8 mouse cellular contexts compared by ENCODE assay signal in genomic region chr1:156473961-156474503, GRCm38 (mm10). TPM values are rescaled to one million over a fixed set of nuclear protein-coding genes. Genes with fewer than 3 reads are reported as not detected.
DNase-seq lines count a peak whose midpoint lies in the region; ATAC-seq and TF ChIP-seq lines count a peak whose summit lies in the region.

Gene Soat1 (minus strand): TSS chr1:156474331.

- DNase-seq in MEL (ENCODE audit: low read depth, low spot score), result peak; percentile 94
- peak; percentile 72 for DNase-seq in cerebellum, adult 8-10 months
- peak; percentile 92 for DNase-seq in hindbrain, embryonic 10.5 days (ENCODE audit: low spot score)
- peak; percentile 89 for DNase-seq in layer of hippocampus, adult 9-11 months
- peak; percentile 94 for DNase-seq in lung, postnatal 0 days (ENCODE audit: low spot score)
- DNase-seq in ovary, postnatal 14 days (ENCODE audit: low spot score), result peak; percentile 78
- peak; percentile 96 for DNase-seq in thymus, postnatal 14 days

- H3K9me3 ChIP-seq in MEL (replicated peaks; ENCODE audit: insufficient read depth, low read length), result no peaks in the 10 kb centered on the region
- peaks cover 7% of the 10 kb centered on the region for H3K9me3 ChIP-seq in hindbrain, embryonic 10.5 days
- H3K9me3 ChIP-seq in lung, postnatal 0 days (ENCODE audit: low read length), result no peaks in the 10 kb centered on the region

- peak within 1 kb of the TSS; percentile 89 for H3K4me2 ChIP-seq in lung, postnatal 0 days (replicated peaks; ENCODE audit: low read depth, low read length)

- no peak within 1 kb of the TSS for H3K27ac ChIP-seq in MEL (ENCODE audit: control insufficient read depth, low read depth, low read length)
- H3K27ac ChIP-seq in hindbrain, embryonic 10.5 days, result peak within 1 kb of the TSS; percentile 91
- H3K27ac ChIP-seq in lung, postnatal 0 days (ENCODE audit: low read length), result peak within 1 kb of the TSS; percentile 79

- TF ChIP-seq POLR2A in MEL (IDR thresholded peaks at IDR 0.05; ENCODE audit: control insufficient read depth in 1 of 2, insufficient read depth in 1 of 2, low read depth in 1 of 2, low read length in 2 of 2, poor library complexity in 1 of 2), result peak in 1 of 2 experiments; percentile 45; a peak in 1 of 4 replicates

- no peak for TF ChIP-seq RAD21 in MEL (IDR thresholded peaks at IDR 0.05; ENCODE audit: low read depth, low read length)

- ATAC-seq in frontal cortex, adult (ENCODE audit: low TSS enrichment), result peak; percentile 99
- ATAC-seq in lung, postnatal 0 days, result peak; percentile 95

- under 1% methylated on average over 44 of the region's 46 CpGs for WGBS in hindbrain, embryonic 10.5 days
- under 1% methylated on average over 39 of the region's 46 CpGs for WGBS in lung, postnatal 0 days

- no peaks in the 10 kb centered on the region; the same call in 1 of the 2 replicates for H3K79me2 ChIP-seq in MEL (ENCODE audit: control insufficient read depth, insufficient read depth, low read length, poor library complexity)

- H3K36me3 ChIP-seq in MEL (ENCODE audit: control insufficient read depth in 1 of 2, insufficient read depth in 2 of 2, low read length in 2 of 2), result no peaks in the 10 kb centered on the region
- H3K36me3 ChIP-seq in hindbrain, embryonic 10.5 days, result peaks cover 11% of the 10 kb centered on the region
- no peaks in the 10 kb centered on the region for H3K36me3 ChIP-seq in lung, postnatal 0 days (ENCODE audit: insufficient read depth, low read length)

- peaks cover 2 to 3% of the 10 kb centered on the region in 2 experiments; a peak in 3 of 4 replicates for H3K4me1 ChIP-seq in MEL (ENCODE audit: control insufficient read depth in 1 of 2, insufficient read depth in 2 of 2, low read length in 2 of 2)
- H3K4me1 ChIP-seq in hindbrain, embryonic 10.5 days (replicated peaks), result peaks cover 21% of the 10 kb centered on the region
- no peaks in the 10 kb centered on the region for H3K4me1 ChIP-seq in lung, postnatal 0 days (ENCODE audit: insufficient read depth, low read depth, low read length)

- no peak for TF ChIP-seq EP300 in MEL (IDR thresholded peaks at IDR 0.05; ENCODE audit: low read depth in 1 of 2, low read length in 2 of 2)
- TF ChIP-seq EP300 in lung, postnatal 0 days (IDR thresholded peaks at IDR 0.05), result no peak

- 0 out of 6 replicates have a peak, but pooled peaks of 1 of the 3 experiments have one; percentile 2 for TF ChIP-seq CTCF in MEL (IDR thresholded peaks at IDR 0.05 in 2 of 3, conservative IDR thresholded peaks at IDR 0.05 in 1 of 3; ENCODE audit: control insufficient read depth in 1 of 3, insufficient read depth in 1 of 3, low read depth in 2 of 3, low read length in 3 of 3, poor library complexity in 1 of 3, severe bottlenecking in 1 of 3)
- TF ChIP-seq CTCF in lung, postnatal 0 days (IDR thresholded peaks at IDR 0.05), result peak; percentile 46

- H3K27me3 ChIP-seq in MEL (ENCODE audit: control insufficient read depth in 1 of 2, insufficient read depth in 2 of 2, low read length in 2 of 2), result peaks cover 0 to 3% of the 10 kb centered on the region in 2 experiments; a peak in 1 of 4 replicates
- H3K27me3 ChIP-seq in hindbrain, embryonic 10.5 days (ENCODE audit: insufficient read depth, poor library complexity, severe bottlenecking), result peaks cover 6% of the 10 kb centered on the region
- no peaks in the 10 kb centered on the region for H3K27me3 ChIP-seq in lung, postnatal 0 days (replicated peaks; ENCODE audit: insufficient read depth, low read length)

- H3K4me3 ChIP-seq in MEL (ENCODE audit: control insufficient read depth in 1 of 2, insufficient read depth in 1 of 2, low read depth in 2 of 2, low read length in 2 of 2), result peak within 1 kb of the TSS; percentile 59 to 73
- H3K4me3 ChIP-seq in hindbrain, embryonic 10.5 days, result peak within 1 kb of the TSS; percentile 74
- H3K4me3 ChIP-seq in lung, postnatal 0 days (ENCODE audit: low read depth, low read length), result peak within 1 kb of the TSS; percentile 75

- H3K9ac ChIP-seq in MEL (ENCODE audit: control insufficient read depth, low read depth, low read length, poor library complexity, severe bottlenecking), result peak within 1 kb of the TSS; percentile 62
- peak within 1 kb of the TSS; percentile 73 for H3K9ac ChIP-seq in lung, postnatal 0 days (replicated peaks; ENCODE audit: low read depth)

TF ChIP-seq in MEL, 35 proteins besides CTCF, POLR2A, EP300 and RAD21:
- no peak for TF ChIP-seq GABPA (IDR thresholded peaks at IDR 0.05; ENCODE audit: low read depth, low read length)
- no peak for TF ChIP-seq UBTF (IDR thresholded peaks at IDR 0.05; ENCODE audit: borderline replicate concordance, insufficient read depth, low read depth, low read length)
- TF ChIP-seq POLR2AphosphoS2 (IDR thresholded peaks at IDR 0.05; ENCODE audit: low read length), result no peak
- TF ChIP-seq HCFC1 (IDR thresholded peaks at IDR 0.05; ENCODE audit: low read depth, low read length), result 0 out of 2 replicates have a peak, but pooled peaks have one; percentile 48
- no peak for TF ChIP-seq TAL1 (IDR thresholded peaks at IDR 0.05; ENCODE audit: low read length)
- TF ChIP-seq MAFK (IDR thresholded peaks at IDR 0.05; ENCODE audit: borderline replicate concordance, low read depth, low read length), result no peak
- no peak for TF ChIP-seq USF2 (IDR thresholded peaks at IDR 0.05; ENCODE audit: borderline replicate concordance in 1 of 2, insufficient read depth in 1 of 2, low read depth in 1 of 2, low read length in 2 of 2)
- TF ChIP-seq SIN3A (IDR thresholded peaks at IDR 0.05; ENCODE audit: low read length), result peak; percentile 49; the same call in 1 of the 2 replicates
- TF ChIP-seq MEF2A (IDR thresholded peaks at IDR 0.05; ENCODE audit: extremely low read depth, insufficient replicate concordance, low read depth, low read length, poor library complexity, severe bottlenecking), result no peak
- TF ChIP-seq RCOR1 (IDR thresholded peaks at IDR 0.05; ENCODE audit: low read depth, low read length), result peak; percentile 71; the same call in 1 of the 2 replicates
- TF ChIP-seq ETS1 (IDR thresholded peaks at IDR 0.05; ENCODE audit: low read depth, low read length), result 0 out of 2 replicates have a peak, but pooled peaks have one; percentile 15
- 0 out of 2 replicates have a peak, but pooled peaks have one; percentile 7 for TF ChIP-seq GATA1 (IDR thresholded peaks at IDR 0.05; ENCODE audit: low read depth, low read length)
- TF ChIP-seq NELFE (IDR thresholded peaks at IDR 0.05; ENCODE audit: low read depth, low read length), result 0 out of 2 replicates have a peak, but pooled peaks have one; percentile 23
- no peak for TF ChIP-seq MXI1 (IDR thresholded peaks at IDR 0.05; ENCODE audit: low read depth, low read length)
- TF ChIP-seq SMC3 (IDR thresholded peaks at IDR 0.05; ENCODE audit: low read depth, low read length), result no peak
- TF ChIP-seq ELF1 (IDR thresholded peaks at IDR 0.05; ENCODE audit: low read depth, low read length), result no peak
- peak; percentile 32; the same call in 1 of the 2 replicates for TF ChIP-seq USF1 (IDR thresholded peaks at IDR 0.05; ENCODE audit: low read depth, low read length)
- TF ChIP-seq MYB (IDR thresholded peaks at IDR 0.05; ENCODE audit: low read depth, low read length), result no peak
- TF ChIP-seq NRF1 (IDR thresholded peaks at IDR 0.05; ENCODE audit: insufficient read depth, low read depth, low read length, poor library complexity, severe bottlenecking), result peak; percentile 55; the same call in 1 of the 2 replicates
- TF ChIP-seq CHD2 (IDR thresholded peaks at IDR 0.05; ENCODE audit: low read length), result no peak
- no peak for TF ChIP-seq JUND (IDR thresholded peaks at IDR 0.05; ENCODE audit: low read depth, low read length)
- TF ChIP-seq MAZ (IDR thresholded peaks at IDR 0.05; ENCODE audit: low read depth, low read length), result peak; percentile 94
- TF ChIP-seq TCF12 (IDR thresholded peaks at IDR 0.05; ENCODE audit: low read depth, low read length), result 0 out of 2 replicates have a peak, but pooled peaks have one; percentile 18

RNA-seq across cellular contexts. Expression of gene Soat1, which starts in this region (rescaled TPM):
- 2.7 and 7.7 TPM in 2 replicates for total RNA-seq in MEL (2012; rRNA removed)
- polyA plus RNA-seq in MEL (2012; ENCODE audit: insufficient read depth in 1 of 2, insufficient read length in 2 of 2, low read depth in 1 of 2, low replicate concordance in 2 of 2, missing spikeins in 1 of 2), result 10 to 100 TPM in 1 of 2 experiments, not detected in 1; 10.5 TPM
- 22.2 and 29.7 TPM in 2 replicates for polyA plus RNA-seq in hindbrain, embryonic 10.5 days (2016; fragmentation: Nextera tagmentation; extraction: Ambion mirVana)
- 110 and 140 TPM in 2 replicates for polyA plus RNA-seq in lung, postnatal 0 days (2015; fragmentation: Nextera tagmentation; extraction: Ambion mirVana)
